ENCODE assay signal across 8 mouse cellular contexts in the genomic region with DNA sequence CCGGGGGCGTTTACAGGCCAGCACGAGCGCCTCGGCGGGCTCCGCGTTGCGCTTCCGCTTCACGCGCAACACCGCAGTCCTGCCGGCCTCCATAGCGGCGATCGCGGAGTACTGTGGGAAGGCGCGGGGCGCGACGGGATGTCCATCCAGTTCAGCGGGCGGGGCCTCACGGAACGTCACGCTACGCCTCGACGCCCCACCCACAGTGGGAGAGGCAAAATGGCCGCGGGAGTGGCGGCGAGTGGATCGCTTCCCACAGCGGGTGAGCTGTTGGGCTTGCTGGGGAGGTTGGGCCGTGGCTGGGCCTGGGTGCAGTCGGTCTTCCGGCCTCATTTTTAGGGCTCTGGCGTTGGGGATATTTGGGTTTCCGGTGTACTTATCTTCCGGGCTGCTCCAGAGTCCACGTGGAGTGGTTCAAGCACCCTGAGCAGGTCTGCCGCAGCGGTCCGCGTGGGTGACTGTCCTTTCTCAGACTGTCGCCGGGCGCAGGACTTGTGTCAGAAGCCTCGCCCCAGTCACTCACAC. TPM values are rescaled to one million over a fixed set of nuclear protein-coding genes. Genes with fewer than 3 reads are reported as not detected.
DNase-seq lines count a peak whose midpoint lies in the region; ATAC-seq lines count a peak whose summit lies in the region.

A gene (minus strand): TSS at position 115 of the 525 bp plus-strand sequence.
A gene (plus strand): TSS at position 116 of the 525 bp plus-strand sequence.

- ATAC-seq in hindbrain, embryonic 13.5 days (ENCODE audit: low FRiP score) = peak; percentile 99

- no peaks in the 10 kb centered on the region for H3K9me3 ChIP-seq in hindbrain, embryonic 13.5 days

- peaks cover 26% of the 10 kb centered on the region for H3K4me1 ChIP-seq in hindbrain, embryonic 13.5 days (replicated peaks)

- WGBS in hindbrain, embryonic 13.5 days = under 1% methylated on average over 52 of the region's 52 CpGs

- H3K27ac ChIP-seq in hindbrain, embryonic 13.5 days = peak within 1 kb of the TSS; percentile 96

- no peaks in the 10 kb centered on the region for H3K27me3 ChIP-seq in hindbrain, embryonic 13.5 days

- H3K36me3 ChIP-seq in hindbrain, embryonic 13.5 days = peaks cover 44% of the 10 kb centered on the region

- H3K4me3 ChIP-seq in hindbrain, embryonic 13.5 days = peak within 1 kb of the TSS; percentile 85

- peak within 1 kb of the TSS; percentile 96 for H3K9ac ChIP-seq in hindbrain, embryonic 13.5 days

- peak; percentile 98 for DNase-seq in NIH3T3 (ENCODE audit: low read depth)
- peak; percentile 98 for DNase-seq in cerebellum, postnatal 10 days
- peak; percentile 91 to 96 for DNase-seq in frontal cortex, postnatal 14 days (ENCODE audit: low spot score in 2 of 2)
- DNase-seq in layer of hippocampus, postnatal 36 days = peak; percentile 96 to 97
- DNase-seq in lung, postnatal 36 days = peak; percentile 98
- DNase-seq in retina, postnatal 1 day = peak; percentile 98
- peak; percentile 92 to 95 for DNase-seq in urinary bladder, adult 18-20 months (ENCODE audit: low spot score in 2 of 2)

- peak within 1 kb of the TSS; percentile 89 for H3K4me2 ChIP-seq in hindbrain, embryonic 13.5 days

RNA-seq across cellular contexts. Expression of the first gene that starts in this region (rescaled TPM):
- polyA plus RNA-seq in hindbrain, embryonic 13.5 days (2015; fragmentation: Nextera tagmentation; extraction: Ambion mirVana) = 39.2 and 42.0 TPM in 2 replicates
- 10 to 100 TPM; 23.5 to 23.9 TPM for total RNA-seq in layer of hippocampus, postnatal 36 days (2021)

RNA-seq across cellular contexts. Expression of the second gene that starts in this region (rescaled TPM):
- polyA plus RNA-seq in hindbrain, embryonic 13.5 days (2015; fragmentation: Nextera tagmentation; extraction: Ambion mirVana) = 56.6 and 57.9 TPM in 2 replicates
- 10 to 100 TPM; 33.8 to 36.8 TPM for total RNA-seq in layer of hippocampus, postnatal 36 days (2021)

Comparison
In these comparisons a context has a peak if more than half of its experiments do, and no peak if none do; other contexts are left out.
1. Peak in every context shown above with its lines: DNase-seq, ATAC-seq, H3K4me3 ChIP-seq and H3K27ac ChIP-seq.